In genomic region chr5:124086876-124087275, GRCm38 (mm10) we compare ENCODE assay signal across 23 mouse cellular contexts. TPM values are rescaled to one million over a fixed set of nuclear protein-coding genes. Genes with fewer than 3 reads are reported as not detected.
DNase-seq lines count a peak whose midpoint lies in the region; ATAC-seq lines count a peak whose summit lies in the region.
"Had no signal": no experiment of that assay in that cellular context is flagged by ENCODE, and none has a peak within 500 bp of the region (broad histone marks: within the 10 kb centered on the region; RNA-seq: fewer than 3 reads in every experiment).

No protein-coding gene starts in this region.

- no peaks in the 10 kb centered on the region for H3K27me3 ChIP-seq in limb, embryonic 13.5 days
- H3K27me3 ChIP-seq in limb, embryonic 10.5 days (ENCODE audit: low read depth, poor library complexity, severe bottlenecking), result no peaks in the 10 kb centered on the region
- H3K27me3 ChIP-seq: embryonic facial prominence, embryonic 12.5 days; embryonic facial prominence, embryonic 15.5 days; forebrain, embryonic 15.5 days; Patski had no signal

- 86% methylated on average over 4 of the region's 4 CpGs for WGBS in limb, embryonic 13.5 days
- 86% methylated on average over 4 of the region's 4 CpGs for WGBS in limb, embryonic 10.5 days

- ATAC-seq in limb, embryonic 13.5 days (ENCODE audit: low FRiP score, low read depth), result no peak
- ATAC-seq: forebrain, embryonic 15.5 days; hindbrain, postnatal 0 days; inflammation-experienced regulatory T-cells, adult 6 months; intestine, embryonic 16.5 days; Patski had no signal

- no peaks in the 10 kb centered on the region for H3K9me3 ChIP-seq in limb, embryonic 13.5 days
- no peaks in the 10 kb centered on the region for H3K9me3 ChIP-seq in limb, embryonic 10.5 days (replicated peaks)
- H3K9me3 ChIP-seq: embryonic facial prominence, embryonic 12.5 days; embryonic facial prominence, embryonic 15.5 days; forebrain, embryonic 15.5 days; hindbrain, embryonic 10.5 days; hindbrain, embryonic 13.5 days had no signal

- no peak overlapping the region for H3K27ac ChIP-seq in limb, embryonic 13.5 days
- H3K27ac ChIP-seq in limb, embryonic 10.5 days, result no peak overlapping the region
- H3K27ac ChIP-seq: embryonic facial prominence, embryonic 12.5 days; embryonic facial prominence, embryonic 15.5 days; forebrain, embryonic 15.5 days; hindbrain, embryonic 10.5 days; hindbrain, embryonic 13.5 days; hindbrain, postnatal 0 days had no signal

- DNase-seq in cerebellum, adult 11-12 months, result peak; percentile 13
- DNase-seq in cerebellum, postnatal 36 days, result no peak
- DNase-seq in limb, embryonic 10.5 days (ENCODE audit: low spot score), result no peak
- DNase-seq in adrenal gland, adult 8-10 months, result peak; percentile 61
- DNase-seq in adrenal gland, postnatal 14 days, result peak; percentile 47
- DNase-seq in MN1 (ENCODE audit: low spot score), result no peak
- no peak for DNase-seq in heart, postnatal 4 days
- DNase-seq: cerebellum, adult 18-20 months; cerebellum, adult 9-10 months; gastrocnemius, postnatal 14 days; heart, adult 11 months; kidney, adult 18-20 months had no signal

- H3K4me1 ChIP-seq in limb, embryonic 13.5 days, result no peaks in the 10 kb centered on the region
- H3K4me1 ChIP-seq in limb, embryonic 10.5 days, result no peaks in the 10 kb centered on the region
- H3K4me1 ChIP-seq: embryonic facial prominence, embryonic 12.5 days had no signal

- no peak overlapping the region for H3K4me2 ChIP-seq in limb, embryonic 13.5 days (replicated peaks)
- H3K4me2 ChIP-seq: embryonic facial prominence, embryonic 12.5 days; embryonic facial prominence, embryonic 15.5 days; forebrain, embryonic 15.5 days; heart, embryonic 11.5 days; hindbrain, embryonic 13.5 days had no signal

- H3K9ac ChIP-seq in limb, embryonic 13.5 days, result 0 out of 2 replicates have a peak overlapping the region, but pooled peaks have one; percentile 4
- H3K9ac ChIP-seq: embryonic facial prominence, embryonic 12.5 days; embryonic facial prominence, embryonic 15.5 days; forebrain, embryonic 15.5 days; hindbrain, embryonic 13.5 days had no signal

- no peaks in the 10 kb centered on the region for H3K36me3 ChIP-seq in limb, embryonic 13.5 days
- no peaks in the 10 kb centered on the region for H3K36me3 ChIP-seq in limb, embryonic 10.5 days
- H3K36me3 ChIP-seq: embryonic facial prominence, embryonic 12.5 days; embryonic facial prominence, embryonic 15.5 days; forebrain, embryonic 15.5 days; hindbrain, embryonic 10.5 days; hindbrain, embryonic 13.5 days had no signal

- H3K4me3 ChIP-seq in limb, embryonic 13.5 days, result no peak overlapping the region
- no peak overlapping the region for H3K4me3 ChIP-seq in limb, embryonic 10.5 days
- H3K4me3 ChIP-seq: embryonic facial prominence, embryonic 12.5 days; embryonic facial prominence, embryonic 15.5 days; forebrain, embryonic 15.5 days; hindbrain, embryonic 10.5 days; hindbrain, embryonic 13.5 days had no signal

RNA-seq across cellular contexts. Expression of gene Abcb9, which starts 8.7 kb away (rescaled TPM):
- 2.9 and 3.0 TPM in 2 replicates for polyA plus RNA-seq in limb, embryonic 13.5 days (2015; fragmentation: Nextera tagmentation; extraction: Ambion mirVana)
- 0.13 and 0.55 TPM in 2 replicates for polyA plus RNA-seq in limb, embryonic 10.5 days (2016; fragmentation: Nextera tagmentation; extraction: Ambion mirVana)
- total RNA-seq in adrenal gland, adult 8-10 months (2022), result 10 to 100 TPM; 11.4 to 21.3 (median 15.4) TPM
- 10.5 and 10.6 TPM in 2 replicates for total RNA-seq in adrenal gland, postnatal 14 days (2021)
- 1 to 10 TPM; 4.9 to 5.5 TPM for total RNA-seq in heart, postnatal 4 days (2021)

RNA-seq across cellular contexts. Expression of gene Ogfod2, which starts 25.2 kb away (rescaled TPM):
- 19.4 and 21.4 TPM in 2 replicates for polyA plus RNA-seq in limb, embryonic 13.5 days (2015; fragmentation: Nextera tagmentation; extraction: Ambion mirVana)
- polyA plus RNA-seq in limb, embryonic 10.5 days (2016; fragmentation: Nextera tagmentation; extraction: Ambion mirVana), result 13.2 and 16.2 TPM in 2 replicates
- 10 to 100 TPM; 51.2 to 59.3 (median 55.6) TPM for total RNA-seq in adrenal gland, adult 8-10 months (2022)
- 35.8 and 37.1 TPM in 2 replicates for total RNA-seq in adrenal gland, postnatal 14 days (2021)
- 10 to 100 TPM; 10.2 to 11.9 TPM for total RNA-seq in heart, postnatal 4 days (2021)

RNA-seq across cellular contexts. Expression of gene Arl6ip4, which starts 29.0 kb away (rescaled TPM):
- 106 and 115 TPM in 2 replicates for polyA plus RNA-seq in limb, embryonic 13.5 days (2015; fragmentation: Nextera tagmentation; extraction: Ambion mirVana)
- 139 and 150 TPM in 2 replicates for polyA plus RNA-seq in limb, embryonic 10.5 days (2016; fragmentation: Nextera tagmentation; extraction: Ambion mirVana)
- total RNA-seq in adrenal gland, adult 8-10 months (2022), result 10 to 100 TPM; 46.4 to 72.0 (median 57.1) TPM
- total RNA-seq in adrenal gland, postnatal 14 days (2021), result 48.5 and 64.0 TPM in 2 replicates
- 10 to 100 TPM; 55.1 to 68.4 TPM for total RNA-seq in heart, postnatal 4 days (2021)

RNA-seq across cellular contexts. Expression of gene Vps37b, which starts 54.8 kb away (rescaled TPM):
- 40.9 and 43.7 TPM in 2 replicates for polyA plus RNA-seq in limb, embryonic 13.5 days (2015; fragmentation: Nextera tagmentation; extraction: Ambion mirVana)
- 40.5 and 42.6 TPM in 2 replicates for polyA plus RNA-seq in limb, embryonic 10.5 days (2016; fragmentation: Nextera tagmentation; extraction: Ambion mirVana)
- total RNA-seq in adrenal gland, adult 8-10 months (2022), result 100 to 1,000 TPM in 1 of 4 experiments, 10 to 100 TPM in 3; 76.1 to 101 (median 91.9) TPM
- 65.2 and 85.1 TPM in 2 replicates for total RNA-seq in adrenal gland, postnatal 14 days (2021)
- 10 to 100 TPM; 42.3 to 49.1 TPM for total RNA-seq in heart, postnatal 4 days (2021)

Comparison
In these comparisons a context has a peak if more than half of its experiments do, and no peak if none do; other contexts are left out.
1. DNase-seq: peak in cerebellum, adult 11-12 months (single experiment), adrenal gland, adult 8-10 months (single experiment) and adrenal gland, postnatal 14 days (single experiment); none in cerebellum, postnatal 36 days (0 of 2), limb, embryonic 10.5 days (single experiment), MN1 (single experiment) and heart, postnatal 4 days (single experiment).